Mouse (Mus musculus): ENCODE measurements around the gene Tmem95. TPM values are rescaled to one million over a fixed set of nuclear protein-coding genes. Genes with fewer than 3 reads are reported as not detected.

Gene Tmem95
- total and polyA plus RNA-seq, 3 experiments: not detected

DNA sequence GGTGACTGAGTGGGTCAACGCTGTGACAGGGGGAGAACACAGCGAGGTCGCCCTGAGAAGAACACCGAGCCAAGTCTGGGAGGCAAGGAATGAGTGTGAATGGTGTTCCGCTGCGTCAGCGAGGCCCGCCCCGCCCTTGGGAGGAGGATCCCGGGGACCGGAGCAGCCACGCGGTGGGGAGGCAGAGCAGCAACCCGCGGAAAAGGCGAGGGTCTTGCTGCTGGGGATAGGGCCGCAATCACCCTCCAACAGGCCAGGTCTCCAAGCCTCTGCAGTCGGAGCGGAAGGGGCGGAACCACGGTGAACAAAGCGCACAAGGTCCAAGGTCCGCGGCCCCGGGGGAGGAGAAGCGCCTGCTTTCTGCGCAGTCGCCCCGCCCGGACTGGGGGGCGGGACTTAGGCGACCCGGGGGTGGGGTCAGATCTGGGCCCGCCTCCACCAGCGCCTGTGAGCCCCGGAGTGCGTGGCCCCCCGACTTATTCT is 31.6 kb downstream of the Tmem95 start, which contains the start of gene Plscr3:
TSS of gene Plscr3 (plus strand) at position 179 of the 483 bp plus-strand sequence.
- DNase-seq (ENCODE audit: extremely low read depth): peak; percentile 93
- Histone ChIP-seq H3K27ac (ENCODE audit: insufficient read depth, low read depth) (peak within 1 kb of the TSS; percentile 59), H3K4me1 (ENCODE audit: control insufficient read depth in 1 of 2, insufficient read depth in 2 of 2) (peaks cover 5 to 28% of the 10 kb centered on the region in 2 experiments), H3K79me2 (replicated peaks; ENCODE audit: control insufficient read depth, extremely low read depth, insufficient read depth, poor library complexity, severe bottlenecking) (no peaks in the 10 kb centered on the region), H3K4me2 (ENCODE audit: insufficient read depth, low read depth, poor library complexity, severe bottlenecking) (peak within 1 kb of the TSS; percentile 88), H3K36me3 (replicated peaks in 1 of 2; ENCODE audit: control insufficient read depth in 1 of 2, insufficient read depth in 1 of 2, low read length in 1 of 2) (peaks cover 0 to 35% of the 10 kb centered on the region in 2 experiments), H3K9ac (ENCODE audit: insufficient read depth, low read depth) (peak within 1 kb of the TSS; percentile 72), H3K4me3 (replicated peaks in 1 of 3; ENCODE audit: low read depth in 2 of 3, low read length in 2 of 3, poor library complexity in 1 of 3) (peak within 1 kb of the TSS; percentile 61 to 72 (median 65)), H3K27me3 (replicated peaks) (no peaks in the 10 kb centered on the region), H3K9me3 (replicated peaks; ENCODE audit: low read length) (no peaks in the 10 kb centered on the region)
- dilution Hi-C loops (cut with MboI; ENCODE audit: extremely low pct_ligation_motif_present, extremely low pct_unique_long_range_greater_than_20kb, low sequenced_read_pairs): no loop called here
- TF ChIP-seq GABPA (IDR thresholded peaks at IDR 0.05; ENCODE audit: insufficient replicate concordance, low read depth, low read length) (no peak), CHD2 (IDR thresholded peaks at IDR 0.05; ENCODE audit: low read length) (no peak), MEF2A (IDR thresholded peaks at IDR 0.05; ENCODE audit: borderline replicate concordance, low read depth, low read length) (peak; percentile 43; the same call in 1 of the 2 replicates), USF1 (IDR thresholded peaks at IDR 0.05; ENCODE audit: low read depth, low read length) (no peak), MAFK (IDR thresholded peaks at IDR 0.05; ENCODE audit: insufficient replicate concordance, low read length) (no peak), ZNF384 (IDR thresholded peaks at IDR 0.05; ENCODE audit: low read depth, low read length) (no peak), TBP (conservative IDR thresholded peaks at IDR 0.05; ENCODE audit: low read depth, low read length) (peak; percentile 70), POLR2AphosphoS2 (IDR thresholded peaks at IDR 0.05; ENCODE audit: low read depth, low read length) (no peak), ZKSCAN1 (IDR thresholded peaks at IDR 0.05; ENCODE audit: borderline replicate concordance, low read depth, low read length) (no peak), RCOR1 (conservative IDR thresholded peaks at IDR 0.05; ENCODE audit: low read depth, low read length) (no peak), E2F4 (IDR thresholded peaks at IDR 0.05; ENCODE audit: insufficient replicate concordance, low read depth, low read length) (no peak), MAZ (IDR thresholded peaks at IDR 0.05; ENCODE audit: low read depth, low read length) (peak; percentile 94), MXI1 (IDR thresholded peaks at IDR 0.05; ENCODE audit: low read depth, low read length) (peak; percentile 85), HCFC1 (IDR thresholded peaks at IDR 0.05; ENCODE audit: low read depth, low read length) (peak; percentile 67), BHLHE40 (IDR thresholded peaks at IDR 0.05; ENCODE audit: low read depth, low read length) (no peak; the same call in 1 of the 2 replicates), TCF12 (IDR thresholded peaks at IDR 0.05; ENCODE audit: low read depth, low read length) (peak; percentile 70; the same call in 1 of the 2 replicates), KAT2A (IDR thresholded peaks at IDR 0.05; ENCODE audit: insufficient replicate concordance, low read length) (0 out of 2 replicates have a peak, but pooled peaks have one; percentile 23), ETS1 (conservative IDR thresholded peaks at IDR 0.05; ENCODE audit: low read depth, low read length) (no peak), NELFE (IDR thresholded peaks at IDR 0.05; ENCODE audit: low read depth, low read length) (peak; percentile 96), ELF1 (IDR thresholded peaks at IDR 0.05; ENCODE audit: low read depth, low read length) (peak; percentile 68), USF2 (conservative IDR thresholded peaks at IDR 0.05; ENCODE audit: low read depth, low read length) (no peak), UBTF (IDR thresholded peaks at IDR 0.05; ENCODE audit: low read depth, low read length) (no peak), POLR2A (IDR thresholded peaks at IDR 0.05; ENCODE audit: low read depth, low read length) (peak; percentile 96), IRF4 (IDR thresholded peaks at IDR 0.05; ENCODE audit: low read depth, low read length) (peak; percentile 52; the same call in 1 of the 2 replicates), MAX (IDR thresholded peaks at IDR 0.05; ENCODE audit: low read length) (peak; percentile 55; the same call in 1 of the 2 replicates), JUND (conservative IDR thresholded peaks at IDR 0.05; ENCODE audit: low read depth, low read length) (no peak), MYC (IDR thresholded peaks at IDR 0.05; ENCODE audit: low read depth, low read length) (peak; percentile 76; the same call in 1 of the 2 replicates), NRF1 (IDR thresholded peaks at IDR 0.05; ENCODE audit: low read depth, low read length) (peak; percentile 84), CTCF (conservative IDR thresholded peaks at IDR 0.05 in 1 of 2, IDR thresholded peaks at IDR 0.05 in 1 of 2; ENCODE audit: low read depth in 2 of 2, low read length in 2 of 2) (no peak), CHD1 (IDR thresholded peaks at IDR 0.05; ENCODE audit: low read depth, low read length) (no peak), PAX5 (IDR thresholded peaks at IDR 0.05; ENCODE audit: low read length) (no peak), SIN3A (IDR thresholded peaks at IDR 0.05; ENCODE audit: low read length) (peak; percentile 69; the same call in 1 of the 2 replicates), EP300 (IDR thresholded peaks at IDR 0.05; ENCODE audit: low read length) (no peak), SMC3 (IDR thresholded peaks at IDR 0.05; ENCODE audit: low read depth, low read length) (no peak), ZMIZ1 (IDR thresholded peaks at IDR 0.05; ENCODE audit: low read depth, low read length) (peak; percentile 82), JUN (IDR thresholded peaks at IDR 0.05; ENCODE audit: insufficient read depth, low read depth, low read length) (no peak), RAD21 (IDR thresholded peaks at IDR 0.05; ENCODE audit: low read depth, low read length) (no peak), ZC3H11A (IDR thresholded peaks at IDR 0.05; ENCODE audit: low read depth, low read length) (no peak)
- in situ Hi-C loops (cut with MboI; ENCODE audit: low pct_ligation_motif_present, low pct_unique_long_range_greater_than_20kb, low sequenced_read_pairs): no loop called here

Data from CH12.LX (cell line).